ENCODE assay signal across 8 mouse cellular contexts in the genomic region with DNA sequence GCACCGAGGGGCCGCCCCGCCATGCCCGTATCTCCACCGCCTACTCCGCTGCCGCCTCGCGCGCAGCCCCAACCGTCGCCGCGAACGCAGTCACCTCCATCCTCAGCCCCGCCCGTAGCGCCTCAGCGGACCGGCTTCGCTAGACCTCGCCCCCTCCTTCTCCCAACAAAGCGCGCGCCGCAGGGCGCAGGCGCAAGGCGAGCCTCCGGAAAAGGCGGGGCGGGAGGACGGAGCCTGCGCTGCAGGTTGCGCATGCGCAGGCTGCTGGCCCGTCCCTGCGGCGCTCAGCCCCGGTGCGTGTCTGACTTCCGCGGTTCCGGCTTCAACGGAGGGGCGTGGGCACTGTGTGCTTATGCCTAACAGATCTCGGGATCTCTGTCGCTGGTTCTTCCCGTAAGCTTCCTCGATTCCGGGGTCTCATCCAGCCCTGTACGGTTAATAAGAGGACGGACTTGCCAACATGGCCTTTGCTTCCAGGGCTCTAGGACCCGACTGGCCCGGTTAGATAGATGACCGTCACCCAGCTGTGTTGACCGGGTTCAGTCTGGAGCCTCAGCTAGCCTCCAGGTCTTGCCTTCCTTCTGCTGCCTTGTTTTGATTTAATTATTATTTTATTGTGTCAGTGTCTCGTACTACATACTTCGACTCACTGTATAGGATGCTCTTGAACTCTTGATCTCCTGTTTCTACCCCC. TPM values are rescaled to one million over a fixed set of nuclear protein-coding genes. Genes with fewer than 3 reads are reported as not detected.
DNase-seq lines count a peak whose midpoint lies in the region; ATAC-seq and TF ChIP-seq lines count a peak whose summit lies in the region.

Gmcl1 (minus strand) TSS at position 201 of the 694 bp plus-strand sequence.

- H3K79me2 ChIP-seq in C2C12 (ENCODE audit: control insufficient read depth, insufficient read depth) (peaks cover 44% of the 10 kb centered on the region), myocyte (ENCODE audit: control insufficient read depth, insufficient read depth) (peaks cover 23% of the 10 kb centered on the region)
- H3K79me2 ChIP-seq in liver, adult 2 months (ENCODE audit: control insufficient read depth, insufficient read depth, low read length) = peaks cover 9% of the 10 kb centered on the region; the same call in 1 of the 2 replicates

- no peak for TF ChIP-seq CTCF in C2C12 (IDR thresholded peaks at IDR 0.05; ENCODE audit: control insufficient read depth, insufficient read depth, insufficient read length)
- TF ChIP-seq CTCF in brain, embryonic 14.5 days (IDR thresholded peaks at IDR 0.05; ENCODE audit: borderline replicate concordance, extremely low read depth, insufficient read depth, insufficient read length) = no peak
- TF ChIP-seq CTCF in liver, adult 2 months (IDR thresholded peaks at IDR 0.05; ENCODE audit: low read depth, low read length) = no peak

- DNase-seq in brain, embryonic 14.5 days (ENCODE audit: low read depth) = peak; percentile 98
- DNase-seq in liver, adult 2 months (ENCODE audit: extremely low read depth, low read depth, low spot score) = peak; percentile 76
- peak; percentile 98 for DNase-seq in splenic B cell, adult 2 months (ENCODE audit: low read depth, low spot score)

- peak within 1 kb of the TSS; percentile 86 for H3K9ac ChIP-seq in heart, embryonic 11.5 days (ENCODE audit: low read depth, low read length)
- peak within 1 kb of the TSS; percentile 88 for H3K9ac ChIP-seq in kidney, embryonic 16.5 days (replicated peaks; ENCODE audit: low read length)
- peak within 1 kb of the TSS; percentile 75 for H3K9ac ChIP-seq in liver, adult 2 months (ENCODE audit: low read depth, low read length)

- H3K36me3 ChIP-seq in C2C12 (ENCODE audit: control insufficient read depth, insufficient read depth) (peaks cover 24% of the 10 kb centered on the region), myocyte (ENCODE audit: control insufficient read depth, insufficient read depth) (peaks cover 15% of the 10 kb centered on the region)
- no peaks in the 10 kb centered on the region for H3K36me3 ChIP-seq in erythroblast, embryonic 14.5 days (ENCODE audit: control insufficient read depth)
- no peaks in the 10 kb centered on the region for H3K36me3 ChIP-seq in heart, embryonic 11.5 days (ENCODE audit: control insufficient read depth, insufficient read depth, low read length)
- no peaks in the 10 kb centered on the region for H3K36me3 ChIP-seq in kidney, embryonic 16.5 days (ENCODE audit: insufficient read depth, low read length)
- H3K36me3 ChIP-seq in liver, adult 2 months (ENCODE audit: control insufficient read depth, insufficient read depth, low read length) = no peaks in the 10 kb centered on the region
- H3K36me3 ChIP-seq in splenic B cell, adult 2 months (ENCODE audit: control insufficient read depth, insufficient read depth, low read length, poor library complexity, severe bottlenecking) = no peaks in the 10 kb centered on the region

- H3K9me3 ChIP-seq in erythroblast, embryonic 14.5 days (ENCODE audit: control insufficient read depth, low read length) = no peaks in the 10 kb centered on the region
- no peaks in the 10 kb centered on the region for H3K9me3 ChIP-seq in heart, embryonic 11.5 days (replicated peaks; ENCODE audit: control insufficient read depth, low read length)
- H3K9me3 ChIP-seq in kidney, embryonic 16.5 days (ENCODE audit: low read length) = no peaks in the 10 kb centered on the region

- H3K27me3 ChIP-seq in C2C12 (ENCODE audit: control insufficient read depth, insufficient read depth, insufficient read length) (no peaks in the 10 kb centered on the region), myocyte (ENCODE audit: control insufficient read depth, insufficient read depth, insufficient read length) (no peaks in the 10 kb centered on the region)
- no peaks in the 10 kb centered on the region for H3K27me3 ChIP-seq in erythroblast, embryonic 14.5 days (ENCODE audit: control insufficient read depth)
- no peaks in the 10 kb centered on the region for H3K27me3 ChIP-seq in heart, embryonic 11.5 days (ENCODE audit: control insufficient read depth, insufficient read depth, low read length)
- H3K27me3 ChIP-seq in kidney, embryonic 16.5 days (ENCODE audit: insufficient read depth, low read length) = no peaks in the 10 kb centered on the region
- H3K27me3 ChIP-seq in liver, adult 2 months (ENCODE audit: control insufficient read depth, insufficient read depth, low read length) = no peaks in the 10 kb centered on the region
- no peaks in the 10 kb centered on the region for H3K27me3 ChIP-seq in splenic B cell, adult 2 months (ENCODE audit: control insufficient read depth, insufficient read depth, low read length, poor library complexity, severe bottlenecking)

- WGBS in heart, embryonic 11.5 days (ENCODE audit: insufficient replicate concordance) = 2% methylated on average over 46 of the region's 59 CpGs
- whole genome bisulfite sequencing in kidney, embryonic 16.5 days = under 1% methylated on average over 53 of the region's 59 CpGs
- under 1% methylated on average over 58 of the region's 59 CpGs for WGBS in liver, adult 2 months

- peak; percentile 83 for TF ChIP-seq POLR2A in brain, embryonic 14.5 days (IDR thresholded peaks at IDR 0.05; ENCODE audit: borderline replicate concordance, extremely low read depth, insufficient read depth, insufficient read length, poor library complexity, severe bottlenecking)
- peak; percentile 35; the same call in 1 of the 2 replicates for TF ChIP-seq POLR2A in liver, adult 2 months (IDR thresholded peaks at IDR 0.05; ENCODE audit: extremely low read depth, insufficient read depth, low read length)
- peak; percentile 96 for TF ChIP-seq POLR2A in myocyte (IDR thresholded peaks at IDR 0.05; ENCODE audit: insufficient read length, low read depth)

- H3ac ChIP-seq in C2C12 (ENCODE audit: control insufficient read depth, insufficient read length, low read depth) (peak within 1 kb of the TSS; percentile 84), myocyte (ENCODE audit: control insufficient read depth, insufficient read length) (peak within 1 kb of the TSS; percentile 83)

- H3K27ac ChIP-seq in heart, embryonic 11.5 days (ENCODE audit: low read depth, low read length) = peak within 1 kb of the TSS; percentile 63
- H3K27ac ChIP-seq in kidney, embryonic 16.5 days (ENCODE audit: low read length) = peak within 1 kb of the TSS; percentile 75
- peak within 1 kb of the TSS; percentile 12; the same call in 1 of the 2 replicates for H3K27ac ChIP-seq in liver, adult 2 months (replicated peaks; ENCODE audit: insufficient read depth, low read depth, low read length)

- peak; percentile 95 for ATAC-seq in heart, embryonic 11.5 days (replicated peaks; ENCODE audit: insufficient number of reproducible peaks, low FRiP score, low TSS enrichment)
- ATAC-seq in kidney, embryonic 16.5 days (ENCODE audit: low FRiP score, low TSS enrichment) = peak; percentile 95

- H3K4me3 ChIP-seq in C2C12 (ENCODE audit: insufficient read depth, poor library complexity, severe bottlenecking) (peak within 1 kb of the TSS; percentile 84), myocyte (peak within 1 kb of the TSS; percentile 80)
- H3K4me3 ChIP-seq in erythroblast, embryonic 14.5 days (replicated peaks) = peak within 1 kb of the TSS; percentile 87
- H3K4me3 ChIP-seq in heart, embryonic 11.5 days (ENCODE audit: low read depth, low read length) = peak within 1 kb of the TSS; percentile 97
- peak within 1 kb of the TSS; percentile 97 for H3K4me3 ChIP-seq in kidney, embryonic 16.5 days (ENCODE audit: low read length)
- peak within 1 kb of the TSS; percentile 86 for H3K4me3 ChIP-seq in liver, adult 2 months (ENCODE audit: insufficient read depth, low read depth, low read length)

- peaks cover 7% of the 10 kb centered on the region for H3K79me3 ChIP-seq in C2C12 (ENCODE audit: low read depth)

- H3K4me2 ChIP-seq in heart, embryonic 11.5 days = peak within 1 kb of the TSS; percentile 99
- H3K4me2 ChIP-seq in kidney, embryonic 16.5 days (replicated peaks; ENCODE audit: low read depth, low read length) = peak within 1 kb of the TSS; percentile 96
- H3K4me2 ChIP-seq in myocyte (ENCODE audit: low read depth) = peak within 1 kb of the TSS; percentile 86

- peaks cover 41% of the 10 kb centered on the region for H3K4me1 ChIP-seq in erythroblast, embryonic 14.5 days (ENCODE audit: control insufficient read depth)
- peaks cover 7% of the 10 kb centered on the region; the same call in 1 of the 2 replicates for H3K4me1 ChIP-seq in heart, embryonic 11.5 days (ENCODE audit: control insufficient read depth, insufficient read depth, low read length)
- peaks cover 16% of the 10 kb centered on the region for H3K4me1 ChIP-seq in kidney, embryonic 16.5 days (ENCODE audit: insufficient read depth, low read length)
- H3K4me1 ChIP-seq in liver, adult 2 months (ENCODE audit: control insufficient read depth, insufficient read depth, low read length) = peaks cover 7% of the 10 kb centered on the region; the same call in 1 of the 2 replicates

TF ChIP-seq in C2C12, 6 proteins besides CTCF, POLR2A, EP300 and RAD21:
- TF ChIP-seq MAX (IDR thresholded peaks at IDR 0.05) (peak; percentile 58), MYOG (IDR thresholded peaks at IDR 0.05; ENCODE audit: control insufficient read depth, extremely low read depth, insufficient read length) (no peak)

TF ChIP-seq in myocyte, 11 proteins besides CTCF, POLR2A, EP300 and RAD21 (continues in another document):
- TF ChIP-seq TCF12 (IDR thresholded peaks at IDR 0.05; ENCODE audit: insufficient read depth, poor library complexity, severe bottlenecking) (no peak), MYOG (IDR thresholded peaks at IDR 0.05; ENCODE audit: control insufficient read depth in 1 of 3, insufficient read depth in 1 of 3, insufficient read length in 2 of 3, low read depth in 2 of 3) (peak in 1 of 3 experiments; percentile 8), CEBPB (IDR thresholded peaks at IDR 0.05; ENCODE audit: insufficient read depth, poor library complexity, severe bottlenecking) (no peak), SRF (IDR thresholded peaks at IDR 0.05; ENCODE audit: control insufficient read depth, insufficient read length, low read depth) (peak; percentile 81), TCF3 (IDR thresholded peaks at IDR 0.05; ENCODE audit: insufficient read length, low read depth) (no peak), POLR2AphosphoS2 (IDR thresholded peaks at IDR 0.05; ENCODE audit: insufficient read length, low read depth) (peak; percentile 91), REST (IDR thresholded peaks at IDR 0.05; ENCODE audit: insufficient read depth, insufficient read length) (no peak), MAX (IDR thresholded peaks at IDR 0.05; ENCODE audit: low read depth) (no peak), USF1 (IDR thresholded peaks at IDR 0.05; ENCODE audit: low read depth) (no peak)

RNA-seq across cellular contexts. Expression of gene Gmcl1, which starts in this region (rescaled TPM):
- 6.6 TPM for polyA plus RNA-seq in C2C12 (2012; fragmentation: generic; extraction: Trizol)
- 35.4 and 36.9 TPM in 2 replicates for polyA plus RNA-seq in brain, embryonic 14.5 days (2012; rRNA removed)
- 0.19 and 1.0 TPM in 2 replicates for polyA plus RNA-seq in erythroblast, embryonic 14.5 days (2012)
- polyA plus RNA-seq in heart, embryonic 11.5 days (2014; fragmentation: Nextera tagmentation; extraction: Ambion mirVana) = 18.5 and 22.2 TPM in 2 replicates
- polyA plus RNA-seq in kidney, embryonic 16.5 days (2015; fragmentation: Nextera tagmentation; extraction: Ambion mirVana) = 30.0 and 30.2 TPM in 2 replicates
- 6.4 and 8.3 TPM in 2 replicates for total RNA-seq in liver, adult 2 months (2014; rRNA removed)
- polyA plus RNA-seq in liver, adult 2 months (2012; rRNA removed) = 3.4 and 4.0 TPM in 2 replicates
- polyA plus RNA-seq in myocyte (2012; fragmentation: generic; extraction: Trizol) = 5.9 TPM

Comparison
In these comparisons a context has a peak if more than half of its experiments do, and no peak if none do; other contexts are left out.
1. Peak in every context shown above with its lines: DNase-seq, ATAC-seq, H3K4me3 ChIP-seq and H3K27ac ChIP-seq.
2. POLR2A ChIP-seq: peak in every context shown above with its lines; median percentile 96 in myocyte; 83 in brain, embryonic 14.5 days; 35 in liver, adult 2 months.
3. H3K27ac ChIP-seq: peak in every context shown above with its lines; median percentile 75 in kidney, embryonic 16.5 days; 63 in heart, embryonic 11.5 days; 12 in liver, adult 2 months.